Mouse (Mus musculus) lung, postnatal 0 days (tissue): ENCODE measurements at regions not wholly inside any gene's neighbourhood (a gene's known extent, or its start where the extent isn't known, plus 50 kb on each side); places are given as distances from the start of the nearest gene placed in this dataset.

Source experiments
- ATAC-seq: fragments of 200-750 bp; cut with Nextera tagmentation; 2 replicates; pipeline ENCODE4 v1.8.0; 2017; ENCODE audit warnings: moderate library complexity
- DNase-seq: peaks from one replicate; pipeline ENCODE4 v3.0.0-alpha.2; 2016; ENCODE audit warnings: low spot score
- H3K27ac ChIP-seq: fragments of 300-500 bp; sonication (generic); 2 replicates; pipeline ENCODE4 v1.5.1; 2014; ENCODE audit warnings: antibody characterized with exemption, mild to moderate bottlenecking, low read length, mixed read lengths
- H3K27me3 ChIP-seq: fragments of 300-500 bp; sonication (generic); replicated peaks from 2 replicates; pipeline ENCODE4 v1.6.1; 2014; ENCODE audit warnings: low read length, mixed read lengths; ENCODE audit not compliant: insufficient read depth
- H3K36me3 ChIP-seq: fragments of 300-500 bp; sonication (generic); 2 replicates; pipeline ENCODE4 v1.6.1; 2014; ENCODE audit warnings: low read length, mixed read lengths; ENCODE audit not compliant: insufficient read depth
- H3K4me1 ChIP-seq: fragments of 300-500 bp; sonication (generic); 2 replicates; pipeline ENCODE4 v1.6.1; 2014; ENCODE audit warnings: antibody characterized with exemption, low read depth, low read length, mixed read lengths; ENCODE audit not compliant: insufficient read depth
- H3K4me2 ChIP-seq: fragments of 300-500 bp; sonication (generic); replicated peaks from 2 replicates; pipeline ENCODE4 v1.6.1; 2014; ENCODE audit warnings: low read depth, mild to moderate bottlenecking, low read length, moderate library complexity, mixed read lengths
- H3K4me3 ChIP-seq: fragments of 300-500 bp; sonication (generic); 2 replicates; pipeline ENCODE4 v1.5.1; 2014; ENCODE audit warnings: low read depth, low read length
- H3K9ac ChIP-seq: fragments of 300-500 bp; sonication (generic); replicated peaks from 2 replicates; pipeline ENCODE4 v1.6.1; 2014; ENCODE audit warnings: low read depth, mild to moderate bottlenecking
- H3K9me3 ChIP-seq: fragments of 300-500 bp; sonication (generic); 2 replicates; pipeline ENCODE4 v1.6.1; 2016; ENCODE audit warnings: low read length, mixed read lengths
- CTCF ChIP-seq: IDR thresholded peaks from 2 replicates; pipeline ENCODE4 v1.5.1; 2016; ENCODE audit warnings: antibody characterized with exemption, mild to moderate bottlenecking
- EP300 ChIP-seq: IDR thresholded peaks from 2 replicates; pipeline ENCODE4 v1.6.1; 2016; ENCODE audit warnings: antibody characterized with exemption, mild to moderate bottlenecking, control low read depth
- WGBS: fragments of 180-500 bp; shearing (Covaris S2); extraction: QIAGEN DNeasy Blood & Tissue Kit; methylation state at CpG from one replicate; pipeline ENCODE4 v1.1.7; 2014; 5-methylcytosine and 5-hydroxymethylcytosine counted together

- Histone ChIP-seq H3K4me3 (no peak overlapping the region), H3K27me3 (no peaks in the 10 kb centered on the region), H3K4me2 (no peak overlapping the region), H3K36me3 (no peaks in the 10 kb centered on the region), H3K9me3 (no peaks in the 10 kb centered on the region), H3K9ac (no peak overlapping the region), H3K27ac (no peak overlapping the region), H3K4me1 (no peaks in the 10 kb centered on the region)
- no peak for ATAC-seq
- no peak for TF ChIP-seq EP300
- TF ChIP-seq CTCF = no peak
- DNase-seq = no peak
- WGBS = 83% methylated on average over 1 of the region's 1 CpGs
Measured at GRCm38 (mm10) chr14:45766582-45766981, 108.6 kb upstream of the Ddhd1 start.

GRCm38 (mm10) chr14:45772665-45773277 is 114.8 kb upstream of the Ddhd1 start:
- no peak overlapping the region for H3K9ac ChIP-seq
- H3K27me3 ChIP-seq = no peaks in the 10 kb centered on the region
- ATAC-seq (peak; percentile 64), DNase-seq (peak; percentile 78)
- H3K36me3 ChIP-seq = no peaks in the 10 kb centered on the region
- TF ChIP-seq CTCF (peak; percentile 97), EP300 (no peak; the same call in 1 of the 2 replicates)
- peak overlapping the region; percentile 38 for H3K4me2 ChIP-seq
- no peaks in the 10 kb centered on the region for H3K4me1 ChIP-seq
- no peak overlapping the region for H3K4me3 ChIP-seq
- H3K27ac ChIP-seq = no peak overlapping the region
- WGBS = 9% methylated on average over 19 of the region's 19 CpGs
- no peaks in the 10 kb centered on the region for H3K9me3 ChIP-seq

GRCm38 (mm10) chr14:45773326-45773725 is 115.4 kb upstream of the Ddhd1 start:
- Histone ChIP-seq H3K27me3 (no peaks in the 10 kb centered on the region), H3K4me3 (no peak overlapping the region), H3K27ac (no peak overlapping the region), H3K9ac (no peak overlapping the region), H3K4me1 (no peaks in the 10 kb centered on the region), H3K36me3 (no peaks in the 10 kb centered on the region), H3K9me3 (no peaks in the 10 kb centered on the region), H3K4me2 (no peak overlapping the region)
- WGBS = 49% methylated on average over 7 of the region's 7 CpGs
- TF ChIP-seq EP300 (no peak), CTCF (no peak)
- DNase-seq (no peak), ATAC-seq (no peak)

GRCm38 (mm10) chr14:45781850-45782249 is 123.9 kb upstream of the Ddhd1 start:
- WGBS = 67% methylated on average over 6 of the region's 6 CpGs
- no peak for ATAC-seq

GRCm38 (mm10) chr14:45794980-45795379 is 137.0 kb upstream of the Ddhd1 start:
- ATAC-seq (no peak), DNase-seq (no peak)
- no peaks in the 10 kb centered on the region for H3K9me3 ChIP-seq
- H3K9ac ChIP-seq = no peak overlapping the region
- no peak overlapping the region for H3K4me2 ChIP-seq
- no peaks in the 10 kb centered on the region for H3K36me3 ChIP-seq
- H3K27me3 ChIP-seq = no peaks in the 10 kb centered on the region
- TF ChIP-seq EP300 = no peak
- no peak overlapping the region for H3K27ac ChIP-seq
- H3K4me3 ChIP-seq = no peak overlapping the region
- 30% methylated on average over 1 of the region's 1 CpGs for WGBS
- H3K4me1 ChIP-seq = no peaks in the 10 kb centered on the region

More at GRCm38 (mm10) chr14:45781850-45782249, 123.9 kb upstream of the Ddhd1 start:
- Histone ChIP-seq H3K36me3 (no peaks in the 10 kb centered on the region), H3K4me2 (no peak overlapping the region), H3K9ac (no peak overlapping the region), H3K4me3 (no peak overlapping the region), H3K27me3 (no peaks in the 10 kb centered on the region), H3K4me1 (no peaks in the 10 kb centered on the region), H3K27ac (no peak overlapping the region), H3K9me3 (no peaks in the 10 kb centered on the region)
- DNase-seq = no peak
- TF ChIP-seq EP300 (no peak), CTCF (no peak)

- no peaks in the 10 kb centered on the region for H3K36me3 ChIP-seq
- H3K4me2 ChIP-seq = no peak overlapping the region
- peaks cover 5% of the 10 kb centered on the region; the same call in 1 of the 2 replicates for H3K9me3 ChIP-seq
- peak overlapping the region; percentile 47 for H3K27ac ChIP-seq
- ATAC-seq = peak; percentile 87
- no peak overlapping the region for H3K9ac ChIP-seq
- no peaks in the 10 kb centered on the region for H3K4me1 ChIP-seq
- WGBS = 53% methylated on average over 10 of the region's 10 CpGs
- TF ChIP-seq EP300 = no peak; the same call in 1 of the 2 replicates
- TF ChIP-seq CTCF = no peak
- H3K4me3 ChIP-seq = no peak overlapping the region
- DNase-seq = peak; percentile 79
- H3K27me3 ChIP-seq = no peaks in the 10 kb centered on the region
Measured at GRCm38 (mm10) chr14:45796665-45797319, 138.8 kb upstream of the Ddhd1 start.
